Mouse (Mus musculus) liver, embryonic 13.5 days (tissue): ENCODE measurements around the gene Kctd3. TPM values are rescaled to one million over a fixed set of nuclear protein-coding genes. Genes with fewer than 3 reads are reported as not detected.

ENCODE experiments used
- ATAC-seq: fragments of 200-750 bp; cut with Nextera tagmentation; 2 replicates; pipeline ENCODE4 v1.8.0; 2017; ENCODE audit warnings: low read depth, mild to moderate bottlenecking, moderate number of reproducible peaks, moderate library complexity
- DNase-seq: peaks from one replicate; pipeline ENCODE4 v3.0.0; 2022
- H3K27ac ChIP-seq: fragments of 300-500 bp; sonication (generic); 2 replicates; pipeline ENCODE4 v1.5.1; 2015; ENCODE audit warnings: moderate library complexity, mild to moderate bottlenecking, inconsistent platforms
- H3K27me3 ChIP-seq: fragments of 300-500 bp; sonication (generic); 2 replicates; pipeline ENCODE4 v1.6.1; 2015; ENCODE audit warnings: mild to moderate bottlenecking, inconsistent platforms
- H3K36me3 ChIP-seq: fragments of 300-500 bp; sonication (generic); 2 replicates; pipeline ENCODE4 v1.6.1; 2015; ENCODE audit warnings: mild to moderate bottlenecking, inconsistent platforms
- H3K4me1 ChIP-seq: fragments of 300-500 bp; sonication (generic); replicated peaks from 2 replicates; pipeline ENCODE4 v1.6.1; 2015; ENCODE audit warnings: inconsistent platforms
- H3K4me2 ChIP-seq: fragments of 300-500 bp; sonication (generic); 2 replicates; pipeline ENCODE4 v1.6.1; 2015; ENCODE audit warnings: inconsistent platforms, mild to moderate bottlenecking, moderate library complexity
- H3K4me3 ChIP-seq: fragments of 300-500 bp; sonication (generic); replicated peaks from 2 replicates; pipeline ENCODE4 v1.5.1; 2015; ENCODE audit warnings: mild to moderate bottlenecking, inconsistent platforms
- H3K9ac ChIP-seq: fragments of 300-500 bp; sonication (generic); 2 replicates; pipeline ENCODE4 v1.6.1; 2015; ENCODE audit warnings: mild to moderate bottlenecking, inconsistent platforms
- H3K9me3 ChIP-seq: fragments of 300-500 bp; sonication (generic); replicated peaks from 2 replicates; pipeline ENCODE4 v1.6.1; 2016; ENCODE audit warnings: inconsistent platforms
- WGBS: fragments of 180-500 bp; shearing (Covaris S2); methylation state at CpG from one replicate; pipeline ENCODE4 v1.1.7; 2015; ENCODE audit not compliant: insufficient replicate concordance; 5-methylcytosine and 5-hydroxymethylcytosine counted together
- polyA plus RNA-seq: library from polyadenylated mRNA; unstranded; fragments of >200 nt; fragmentation: Nextera tagmentation; extraction: Ambion mirVana; gene quantifications from 2 replicates; pipeline ENCODE4 v1.2.1, GENCODE M21; 2015

Kctd3 gene
- polyA plus RNA-seq, 1 experiment from 2014 or later, result 10.2 TPM

DNA sequence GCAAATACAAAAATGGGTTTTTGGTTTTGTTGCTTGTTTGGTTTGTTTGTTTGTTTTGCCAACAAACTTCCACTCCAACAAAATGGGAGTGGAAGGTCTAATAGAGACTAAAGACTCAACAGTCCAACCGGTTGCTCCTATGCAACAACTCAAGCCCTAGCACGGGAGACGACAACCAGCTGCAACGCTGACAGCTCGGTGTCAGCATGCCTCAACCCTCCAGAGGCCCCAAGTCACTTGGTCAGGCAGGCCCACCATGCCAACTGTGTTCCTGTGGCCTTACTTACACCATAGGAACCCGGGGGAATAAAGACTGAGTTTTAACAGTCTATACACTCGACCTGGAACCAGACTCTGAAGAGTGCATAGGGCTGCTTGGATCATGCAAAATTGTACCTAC is 815 bp downstream of the Kctd3 start:
- peak overlapping the region; percentile 85 for H3K4me2 ChIP-seq
- WGBS, result 3% methylated on average over 7 of the region's 7 CpGs
- peaks cover 30% of the 10 kb centered on the region for H3K4me1 ChIP-seq
- H3K27me3 ChIP-seq, result peaks cover 2% of the 10 kb centered on the region; the same call in 1 of the 2 replicates
- H3K36me3 ChIP-seq, result peaks cover 8% of the 10 kb centered on the region; the same call in 1 of the 2 replicates
- H3K9me3 ChIP-seq, result no peaks in the 10 kb centered on the region
- peak; percentile 26 for ATAC-seq
- peak overlapping the region; percentile 96 for H3K4me3 ChIP-seq
- H3K27ac ChIP-seq, result peak overlapping the region; percentile 69; the same call in 1 of the 2 replicates
- H3K9ac ChIP-seq, result peak overlapping the region; percentile 95
- DNase-seq, result no peak

DNA sequence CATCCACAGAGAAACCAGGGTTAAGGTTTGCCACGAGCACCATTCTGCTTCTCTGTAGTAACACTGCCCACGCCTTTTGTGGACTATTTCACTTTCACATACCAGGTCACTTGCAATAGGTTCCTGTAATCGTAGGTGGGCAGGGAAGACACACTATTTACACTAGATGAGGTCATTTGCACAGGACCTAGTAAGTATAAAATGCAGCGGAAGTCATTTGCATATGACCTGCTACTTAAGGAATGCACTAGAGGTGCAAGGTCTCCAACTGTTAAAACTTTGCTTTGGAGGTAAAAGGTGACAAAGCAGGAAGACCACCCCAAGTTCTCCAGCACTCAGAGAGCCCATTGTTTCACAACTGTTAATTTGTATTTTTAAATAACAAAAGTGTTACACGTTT is 1.4 kb downstream of the Kctd3 start:
- no peak overlapping the region for H3K27ac ChIP-seq
- no peaks in the 10 kb centered on the region for H3K27me3 ChIP-seq
- ATAC-seq, result no peak
- no peaks in the 10 kb centered on the region for H3K9me3 ChIP-seq
- 60% methylated on average over 5 of the region's 5 CpGs for WGBS
- H3K4me2 ChIP-seq, result peak overlapping the region; percentile 85
- H3K4me3 ChIP-seq, result peak overlapping the region; percentile 96
- peaks cover 8% of the 10 kb centered on the region; the same call in 1 of the 2 replicates for H3K36me3 ChIP-seq
- no peak for DNase-seq
- H3K4me1 ChIP-seq, result peaks cover 30% of the 10 kb centered on the region
- H3K9ac ChIP-seq, result peak overlapping the region; percentile 95

DNA sequence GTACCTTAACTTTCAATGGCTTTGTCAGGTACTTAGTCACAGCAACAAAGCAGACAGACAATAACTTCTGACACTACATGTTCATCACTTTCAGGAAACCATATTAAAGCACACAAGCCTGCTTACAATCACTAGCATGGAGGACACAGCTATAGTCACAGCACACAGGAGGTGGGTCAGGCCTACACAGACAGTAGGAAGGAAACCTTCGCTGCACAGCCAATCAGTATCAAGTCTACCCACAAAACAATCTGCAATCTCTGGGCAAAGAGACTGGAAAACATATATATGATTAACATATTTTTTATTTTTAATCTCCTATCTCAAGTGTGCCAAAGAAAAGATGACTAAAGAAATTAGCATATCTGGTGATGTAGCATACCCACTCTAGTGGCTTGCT is 2.9 kb downstream of the Kctd3 start:
- no peak overlapping the region for H3K4me3 ChIP-seq
- H3K9ac ChIP-seq, result no peak overlapping the region
- H3K27me3 ChIP-seq, result no peaks in the 10 kb centered on the region
- H3K36me3 ChIP-seq, result peaks cover 20% of the 10 kb centered on the region
- H3K4me2 ChIP-seq, result no peak overlapping the region
- DNase-seq (no peak), ATAC-seq (no peak)
- peaks cover 30% of the 10 kb centered on the region for H3K4me1 ChIP-seq
- H3K9me3 ChIP-seq, result no peaks in the 10 kb centered on the region
- no peak overlapping the region for H3K27ac ChIP-seq
- 89% methylated on average over 1 of the region's 1 CpGs for WGBS

DNA sequence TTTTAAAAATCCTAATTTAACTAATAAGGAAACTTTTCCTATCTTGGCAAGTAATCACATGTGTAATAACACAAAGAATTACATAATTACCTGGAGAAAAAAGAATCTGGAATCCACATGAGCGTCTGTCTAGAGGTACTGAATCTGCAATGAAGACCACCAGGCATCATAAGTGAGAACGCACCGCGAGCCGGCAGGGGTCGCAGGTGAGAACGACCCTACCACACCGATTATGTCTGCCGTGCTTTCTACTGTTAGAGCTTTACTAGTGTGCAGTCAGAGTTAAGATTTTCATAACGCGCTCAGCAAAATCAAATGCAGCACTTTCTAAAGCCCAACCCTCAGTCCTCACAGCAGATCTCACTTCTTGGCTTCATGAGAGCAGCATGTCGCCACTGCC is 5.8 kb downstream of the Kctd3 start:
- Histone ChIP-seq H3K4me1 (peaks cover 24% of the 10 kb centered on the region), H3K27me3 (no peaks in the 10 kb centered on the region), H3K27ac (no peak overlapping the region), H3K9me3 (no peaks in the 10 kb centered on the region), H3K4me3 (no peak overlapping the region), H3K9ac (no peak overlapping the region), H3K36me3 (peaks cover 45% of the 10 kb centered on the region), H3K4me2 (no peak overlapping the region)
- WGBS, result 87% methylated on average over 12 of the region's 12 CpGs
- ATAC-seq, result no peak
- DNase-seq, result no peak

DNA sequence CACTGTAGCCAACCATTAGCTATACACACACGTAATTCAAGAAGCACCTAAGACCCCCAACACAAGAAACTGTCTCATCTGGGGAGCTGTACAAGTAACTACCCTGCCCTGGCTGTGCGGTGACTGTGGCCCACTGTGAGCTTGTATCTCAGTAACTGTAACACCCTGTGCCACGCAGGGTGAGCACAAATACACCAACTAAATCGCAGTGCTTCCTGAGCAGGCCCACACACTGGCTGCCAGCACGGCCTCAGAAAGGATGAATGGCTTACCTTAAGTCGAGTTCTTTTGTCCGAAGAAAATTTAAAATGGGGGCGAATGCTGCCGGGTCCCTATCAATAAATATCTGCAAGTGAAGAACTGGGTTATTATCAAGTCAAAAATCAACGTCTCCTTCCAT is 7.7 kb downstream of the Kctd3 start:
- Histone ChIP-seq H3K4me2 (no peak overlapping the region), H3K9ac (no peak overlapping the region), H3K27me3 (no peaks in the 10 kb centered on the region), H3K9me3 (no peaks in the 10 kb centered on the region), H3K36me3 (peaks cover 55% of the 10 kb centered on the region), H3K27ac (no peak overlapping the region), H3K4me1 (peaks cover 7% of the 10 kb centered on the region; the same call in 1 of the 2 replicates), H3K4me3 (no peak overlapping the region)
- no peak for DNase-seq
- WGBS, result 81% methylated on average over 10 of the region's 10 CpGs
- ATAC-seq, result no peak

DNA sequence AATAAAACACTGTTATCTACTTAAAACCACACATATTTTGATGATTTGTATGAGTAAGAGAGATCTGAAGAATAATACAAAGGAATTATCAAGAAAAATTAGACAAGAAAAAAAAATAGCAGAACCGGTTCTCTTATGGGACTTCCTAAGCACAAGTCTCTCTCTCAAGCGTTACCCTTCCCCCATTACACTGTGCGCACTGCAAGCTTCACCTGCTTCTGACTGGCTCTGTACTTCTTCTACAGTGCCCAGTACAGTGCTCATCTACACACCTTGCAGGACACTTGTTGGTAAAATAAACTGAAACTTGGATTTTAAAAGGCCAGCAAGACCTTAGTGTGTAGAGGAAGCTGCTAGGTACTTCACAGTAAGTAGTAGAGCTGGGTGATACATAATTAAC is 9.7 kb downstream of the Kctd3 start:
- WGBS, result 91% methylated on average over 3 of the region's 3 CpGs
- Histone ChIP-seq H3K4me2 (no peak overlapping the region), H3K36me3 (peaks cover 71% of the 10 kb centered on the region), H3K4me3 (no peak overlapping the region), H3K9me3 (no peaks in the 10 kb centered on the region), H3K27ac (no peak overlapping the region), H3K4me1 (no peaks in the 10 kb centered on the region), H3K9ac (no peak overlapping the region), H3K27me3 (no peaks in the 10 kb centered on the region)
- ATAC-seq, result no peak
- DNase-seq, result no peak

DNA sequence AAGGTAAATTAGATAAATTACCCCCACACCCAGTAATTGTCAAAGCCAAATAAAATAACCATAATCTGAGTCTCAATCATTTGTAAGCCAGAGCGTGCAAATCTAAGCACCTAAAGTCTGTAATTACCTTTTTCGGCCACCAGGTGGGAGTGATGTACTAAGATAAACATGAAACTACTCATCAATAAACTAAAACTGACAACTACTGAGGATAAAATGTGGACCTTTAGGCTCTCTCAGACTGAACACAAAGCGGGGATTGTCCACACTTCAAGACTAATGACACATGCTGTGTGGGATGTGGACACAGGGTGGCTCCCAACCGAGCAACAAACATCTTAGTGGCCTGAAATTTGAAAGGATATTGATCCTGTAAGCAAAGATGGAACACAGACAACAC is 14.4 kb downstream of the Kctd3 start:
- WGBS, result 51% methylated on average over 4 of the region's 4 CpGs
- DNase-seq, result no peak

DNA sequence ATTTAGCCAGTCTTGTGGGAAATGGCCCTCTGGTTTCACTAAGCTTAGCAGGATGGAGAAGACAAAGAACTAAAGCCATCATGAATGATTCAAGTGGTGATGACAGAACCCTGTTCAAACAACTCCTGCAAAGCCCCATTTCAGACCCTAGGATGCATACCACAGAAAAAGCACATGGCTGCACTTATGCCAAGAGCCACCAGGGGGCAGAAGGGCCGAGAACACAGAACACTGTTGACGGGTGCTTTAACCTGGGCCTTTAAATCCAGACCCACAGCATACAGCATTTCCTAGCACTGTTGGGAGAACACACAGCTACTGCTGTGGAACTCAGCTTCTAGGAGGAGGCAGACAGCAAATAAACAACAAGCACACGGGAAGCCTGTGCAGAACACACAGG is 27.6 kb downstream of the Kctd3 start:
- peaks cover 6% of the 10 kb centered on the region for H3K4me1 ChIP-seq
- peaks cover 82% of the 10 kb centered on the region for H3K36me3 ChIP-seq
- H3K9ac ChIP-seq, result no peak overlapping the region
- H3K4me3 ChIP-seq, result no peak overlapping the region
- 32% methylated on average over 3 of the region's 3 CpGs for WGBS
- peak; percentile 44 for DNase-seq
- no peaks in the 10 kb centered on the region for H3K27me3 ChIP-seq
- H3K9me3 ChIP-seq, result no peaks in the 10 kb centered on the region
- no peak overlapping the region for H3K4me2 ChIP-seq
- H3K27ac ChIP-seq, result peak overlapping the region; percentile 59; the same call in 1 of the 2 replicates
- peak; percentile 83 for ATAC-seq

More for the DNA sequence above, 14.4 kb downstream of the Kctd3 start:
- Histone ChIP-seq H3K9me3 (no peaks in the 10 kb centered on the region), H3K4me3 (no peak overlapping the region), H3K27ac (no peak overlapping the region), H3K4me2 (no peak overlapping the region), H3K9ac (no peak overlapping the region), H3K4me1 (no peaks in the 10 kb centered on the region), H3K27me3 (no peaks in the 10 kb centered on the region), H3K36me3 (peaks cover 79% of the 10 kb centered on the region)
- 0 out of 2 replicates have a peak, but pooled peaks have one; percentile 14 for ATAC-seq

DNA sequence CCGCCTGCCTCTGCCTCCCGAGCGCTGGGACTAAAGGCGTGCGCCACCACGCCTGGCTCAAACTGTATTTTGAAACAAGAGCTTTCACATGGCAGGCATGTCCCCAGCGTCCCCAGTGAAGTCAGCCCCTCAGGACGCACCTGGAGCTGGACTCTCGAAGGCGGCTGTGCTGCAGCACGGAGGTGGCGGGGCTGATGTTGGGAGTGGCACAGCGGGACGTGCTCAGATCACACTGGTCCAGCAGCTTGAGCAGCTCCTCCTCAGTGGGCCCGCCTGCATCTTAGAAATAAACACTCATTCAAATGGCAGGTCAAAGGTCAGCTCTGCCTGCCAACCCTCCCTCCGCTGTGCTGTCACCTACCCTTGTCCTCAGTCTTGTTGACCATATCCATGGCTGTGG is 33.7 kb downstream of the Kctd3 start:
- Histone ChIP-seq H3K9me3 (no peaks in the 10 kb centered on the region), H3K4me1 (peaks cover 35% of the 10 kb centered on the region), H3K36me3 (peaks cover 84% of the 10 kb centered on the region), H3K4me2 (peak overlapping the region; percentile 49), H3K9ac (peak overlapping the region; percentile 36), H3K4me3 (no peak overlapping the region), H3K27me3 (no peaks in the 10 kb centered on the region), H3K27ac (peak overlapping the region; percentile 96)
- WGBS, result 81% methylated on average over 16 of the region's 16 CpGs
- DNase-seq, result no peak
- ATAC-seq, result peak; percentile 73

DNA sequence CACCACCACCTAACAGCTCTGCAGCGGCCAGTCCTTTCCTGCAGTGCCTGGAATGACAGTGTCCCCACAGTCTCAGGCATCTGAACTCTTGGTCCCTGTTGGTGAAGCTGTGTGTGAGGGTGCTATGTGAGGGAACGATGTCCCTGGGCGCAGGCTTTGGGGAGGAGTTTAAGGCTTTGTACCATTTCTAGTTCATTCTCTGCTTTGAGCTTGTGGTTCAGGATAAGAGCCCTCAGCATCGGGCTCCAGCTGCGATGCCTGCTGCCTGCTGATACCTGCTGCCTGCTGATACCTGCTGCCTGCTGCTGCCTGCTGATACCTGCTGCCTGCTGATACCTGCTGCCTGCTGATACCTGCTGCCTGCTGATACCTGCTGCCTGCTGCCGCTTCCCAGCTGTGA is 34.6 kb downstream of the Kctd3 start:
- Histone ChIP-seq H3K27me3 (no peaks in the 10 kb centered on the region), H3K4me3 (no peak overlapping the region), H3K9me3 (no peaks in the 10 kb centered on the region), H3K27ac (peak overlapping the region; percentile 96), H3K9ac (peak overlapping the region; percentile 58), H3K4me1 (peaks cover 37% of the 10 kb centered on the region), H3K4me2 (peak overlapping the region; percentile 49), H3K36me3 (peaks cover 84% of the 10 kb centered on the region)
- 38% methylated on average over 6 of the region's 6 CpGs for WGBS
- peak; percentile 97 for ATAC-seq
- DNase-seq, result peak; percentile 61

DNA sequence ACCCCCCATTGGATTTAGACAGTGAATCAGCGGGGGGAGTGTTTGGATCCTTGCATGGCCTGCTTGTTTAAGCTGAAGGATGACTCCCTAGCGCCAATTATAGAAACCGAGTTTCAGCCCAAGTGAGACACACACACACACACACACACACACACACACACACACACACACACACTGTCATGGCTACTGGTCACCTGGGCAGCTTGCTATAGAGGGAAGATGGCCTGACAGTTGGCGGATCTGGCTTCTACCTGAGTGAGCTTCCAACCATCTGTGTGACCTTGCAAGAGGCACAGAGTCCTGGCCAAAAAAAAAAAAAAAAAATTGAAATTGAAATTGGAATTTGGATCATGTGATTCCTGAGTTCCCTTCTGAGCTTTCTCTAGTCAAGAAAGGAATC is 55.1 kb downstream of the Kctd3 start:
- 0 out of 2 replicates have a peak, but pooled peaks cover 6% of the 10 kb centered on the region for H3K27me3 ChIP-seq
- 69% methylated on average over 4 of the region's 4 CpGs for WGBS

DNA sequence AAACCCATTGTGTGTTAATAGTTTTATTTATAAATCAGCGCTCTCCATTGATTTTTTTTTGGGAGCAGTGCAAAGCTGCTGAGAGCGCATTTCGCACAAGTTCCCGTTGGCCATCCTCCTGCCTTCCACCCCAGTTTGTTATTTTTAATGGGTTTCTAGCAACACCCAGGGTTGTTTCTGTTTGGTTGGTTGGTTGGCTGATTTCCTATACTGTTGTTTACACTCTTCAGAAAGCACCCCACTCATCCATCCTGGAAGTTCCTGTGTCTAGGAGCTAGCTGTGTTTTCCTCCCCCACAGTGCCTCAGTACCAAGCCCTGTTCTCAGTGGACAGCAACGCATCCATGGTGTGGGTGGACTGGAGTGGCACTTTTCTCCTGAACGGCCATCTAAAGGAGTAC is 56.5 kb downstream of the Kctd3 start:
- no peak for DNase-seq
- H3K4me2 ChIP-seq, result no peak overlapping the region
- no peaks in the 10 kb centered on the region for H3K36me3 ChIP-seq
- H3K4me1 ChIP-seq, result peaks cover 16% of the 10 kb centered on the region
- no peak overlapping the region for H3K4me3 ChIP-seq
- no peak overlapping the region for H3K9ac ChIP-seq
- H3K27me3 ChIP-seq, result 0 out of 2 replicates have a peak, but pooled peaks cover 6% of the 10 kb centered on the region
- WGBS, result 81% methylated on average over 6 of the region's 6 CpGs
- H3K9me3 ChIP-seq, result no peaks in the 10 kb centered on the region
- no peak for ATAC-seq
- no peak overlapping the region for H3K27ac ChIP-seq

More for the DNA sequence above, 55.1 kb downstream of the Kctd3 start:
- H3K9me3 ChIP-seq, result no peaks in the 10 kb centered on the region
- H3K4me1 ChIP-seq, result peaks cover 8% of the 10 kb centered on the region; the same call in 1 of the 2 replicates
- no peak overlapping the region for H3K4me2 ChIP-seq
- no peak overlapping the region for H3K27ac ChIP-seq
- no peak for DNase-seq
- H3K36me3 ChIP-seq, result no peaks in the 10 kb centered on the region
- no peak for ATAC-seq
- no peak overlapping the region for H3K4me3 ChIP-seq
- no peak overlapping the region for H3K9ac ChIP-seq
